In genomic region chr9:50867015-50867414, GRCm38 (mm10) we compare ENCODE assay signal across 18 mouse cellular contexts. TPM values are rescaled to one million over a fixed set of nuclear protein-coding genes. Genes with fewer than 3 reads are reported as not detected.
DNase-seq lines count a peak whose midpoint lies in the region; TF ChIP-seq lines count a peak whose summit lies in the region.
"Had no signal": no experiment of that assay in that cellular context is flagged by ENCODE, and none has a peak within 500 bp of the region (broad histone marks: within the 10 kb centered on the region; RNA-seq: fewer than 3 reads in every experiment).

No protein-coding gene starts in this region.

- no peak for TF ChIP-seq CTCF in layer of hippocampus, adult 2 months (conservative IDR thresholded peaks at IDR 0.05)

- DNase-seq in cerebellum, adult 11-12 months, result peak; percentile 54
- DNase-seq in cerebellum, postnatal 36 days, result no peak
- DNase-seq in cerebellum, adult 9-10 months, result peak; percentile 64
- no peak for DNase-seq in cerebellum, postnatal 4 days (ENCODE audit: low spot score in 2 of 2)
- no peak for DNase-seq in layer of hippocampus, adult 2 months (ENCODE audit: low spot score in 2 of 2)
- DNase-seq in layer of hippocampus, adult 9-11 months, result no peak
- DNase-seq in ovary, postnatal 10 days (ENCODE audit: low spot score), result no peak
- DNase-seq: adrenal gland, postnatal 10 days; adrenal gland, postnatal 36 days; B cell, adult 2 months; embryo, embryonic 11 days; forebrain, postnatal 0 days; gastrocnemius, adult 2 months; gastrocnemius, postnatal 14 days; heart, adult 11 months; kidney, adult 2 months had no signal

- no peak overlapping the region for H3K4me3 ChIP-seq in layer of hippocampus, adult 2 months
- H3K4me3 ChIP-seq: gastrocnemius, adult 2 months; hindbrain, embryonic 12.5 days; hindbrain, embryonic 15.5 days had no signal

- peak overlapping the region; percentile 44 for H3K27ac ChIP-seq in layer of hippocampus, adult 2 months
- H3K27ac ChIP-seq: gastrocnemius, adult 2 months; hindbrain, embryonic 12.5 days; hindbrain, embryonic 15.5 days had no signal

RNA-seq across cellular contexts. Expression of gene Ppp2r1b, which starts 21.9 kb away (rescaled TPM):
- total RNA-seq in layer of hippocampus, adult 2 months (2021), result 10 to 100 TPM; 14.9 to 18.1 TPM

Comparison
In these comparisons a context has a peak if more than half of its experiments do, and no peak if none do; other contexts are left out.
1. DNase-seq: peak in cerebellum, adult 11-12 months (single experiment) and cerebellum, adult 9-10 months (single experiment); none in cerebellum, postnatal 36 days (0 of 2), cerebellum, postnatal 4 days (0 of 2), layer of hippocampus, adult 2 months (0 of 2), layer of hippocampus, adult 9-11 months (single experiment) and ovary, postnatal 10 days (single experiment).